Mouse (Mus musculus) subcutaneous adipose tissue, adult 2 months (tissue): ENCODE data around the gene Csgalnact2. TPM values are rescaled to one million over a fixed set of nuclear protein-coding genes. Genes with fewer than 3 reads are reported as not detected.

ENCODE experiments used
- polyA plus RNA-seq: library from polyadenylated mRNA; depleted of rRNA; stranded (reverse); fragments of >200 nt; gene quantifications from 2 replicates; pipeline ENCODE4 v1.2.3, GENCODE M21; 2012; ENCODE audit warnings: low replicate concordance; rRNA removed

Gene Csgalnact2
- polyA plus RNA-seq = 5.8 and 7.1 TPM in 2 replicates

GRCm38 (mm10) chr6:118138731-118139709 is at the start of gene Csgalnact2:
Gene Csgalnact2 (minus strand): TSS chr6:118139140.

Other genes with a start within 250 kb of the Csgalnact2 start
- 96.9 and 156 TPM in 2 replicates for gene Hnrnpf, start 238.8 kb downstream of the Csgalnact2 start, polyA plus RNA-seq
- gene Fxyd4, start 201.4 kb downstream of the Csgalnact2 start, polyA plus RNA-seq = 44.0 TPM in 1 of 2 replicates, not detected in the other
- 0.36 and 2.4 TPM in 2 replicates for gene Rasgef1a, start 127.7 kb downstream of the Csgalnact2 start, polyA plus RNA-seq
- 5.6 and 31.5 TPM in 2 replicates for gene Ret, start 58.6 kb upstream of the Csgalnact2 start, polyA plus RNA-seq